Mouse (Mus musculus) olfactory bulb, adult 2 months (tissue): ENCODE measurements around the gene Gpr62. TPM values are rescaled to one million over a fixed set of nuclear protein-coding genes. Genes with fewer than 3 reads are reported as not detected.
"Not testable (repeated sequence)": the region's sequence is repeated elsewhere in the genome, so short reads cannot be mapped to it uniquely, and the experiment has no call there.

Source experiments
- H3K27ac ChIP-seq: fragments of 200-500 bp; 2 replicates; pipeline ENCODE4 v1.5.1; 2012; ENCODE audit warnings: low read depth, low read length; ENCODE audit not compliant: insufficient read depth
- H3K4me1 ChIP-seq: fragments of 200-500 bp; 2 replicates; pipeline ENCODE4 v1.6.1; 2012; ENCODE audit warnings: low read length; ENCODE audit not compliant: control insufficient read depth, insufficient read depth
- H3K4me3 ChIP-seq: fragments of 200-500 bp; 2 replicates; pipeline ENCODE4 v1.5.1; 2012; ENCODE audit warnings: mild to moderate bottlenecking, low read depth, low read length, moderate library complexity; ENCODE audit not compliant: insufficient read depth
- CTCF ChIP-seq: fragments of 200-500 bp; IDR thresholded peaks from 2 replicates; pipeline ENCODE4 v1.5.1; 2012; ENCODE audit warnings: low read depth, mild to moderate bottlenecking, low read length, moderate library complexity; ENCODE audit not compliant: insufficient read depth
- POLR2A ChIP-seq: fragments of 200-500 bp; IDR thresholded peaks from 2 replicates; pipeline ENCODE4 v1.6.1; 2012; ENCODE audit warnings: mild to moderate bottlenecking, low read depth, low read length, moderate library complexity; ENCODE audit not compliant: insufficient read depth
- WGBS: fragments of 180-500 bp; shearing (Covaris S2); methylation state at CpG from one replicate; pipeline ENCODE4 v1.1.7; 2018; 5-methylcytosine and 5-hydroxymethylcytosine counted together
- polyA plus RNA-seq: library from polyadenylated mRNA; stranded (reverse); fragments of >200 nt; gene quantifications from 2 replicates; pipeline ENCODE4 v1.2.4, GENCODE M21; 2012; ENCODE audit warnings: low replicate concordance; ENCODE audit not compliant: missing spikeins, insufficient read depth, insufficient read length

The Gpr62 gene
- not detected in 2 replicates for polyA plus RNA-seq

DNA sequence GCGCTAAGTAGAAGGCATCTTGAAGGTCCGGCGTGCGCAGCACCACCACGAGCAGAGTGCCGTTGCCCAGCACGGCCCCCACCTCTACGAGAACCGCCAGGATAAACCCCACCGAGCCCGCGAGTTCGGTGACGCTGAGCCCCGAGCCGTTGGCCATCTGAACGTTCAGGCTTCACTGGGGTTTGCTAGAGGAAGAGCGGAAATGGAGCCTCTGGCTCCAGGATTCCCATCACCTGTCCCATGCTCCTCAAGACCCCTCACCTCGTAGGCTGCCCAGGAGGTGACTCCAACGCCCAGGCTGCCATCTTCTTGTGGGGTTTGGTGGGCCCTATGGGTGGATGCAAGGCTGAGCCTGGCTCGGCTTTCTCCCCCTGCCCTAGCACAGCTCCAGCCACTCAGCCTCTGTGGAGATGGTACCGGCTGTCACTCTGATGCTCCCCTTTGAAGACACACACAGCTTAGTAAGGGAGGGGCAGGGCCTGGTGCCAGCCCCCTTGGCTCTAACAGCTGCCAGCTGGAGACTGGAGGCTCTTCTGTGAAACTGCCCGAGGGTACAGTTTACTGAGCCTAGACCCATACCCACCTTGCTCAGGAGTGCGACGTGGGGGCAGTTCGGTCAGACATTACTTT is at the start of gene Gpr62:
Gene Gpr62 (minus strand): TSS at position 368 of the 630 bp plus-strand sequence.
- Histone ChIP-seq H3K4me3 (peak within 1 kb of the TSS; percentile 77), H3K4me1 (peaks cover 14% of the 10 kb centered on the region), H3K27ac (peak within 1 kb of the TSS; percentile 93)
- TF ChIP-seq CTCF (no peak), POLR2A (no peak)
- WGBS: 19% methylated on average over 26 of the region's 26 CpGs

DNA sequence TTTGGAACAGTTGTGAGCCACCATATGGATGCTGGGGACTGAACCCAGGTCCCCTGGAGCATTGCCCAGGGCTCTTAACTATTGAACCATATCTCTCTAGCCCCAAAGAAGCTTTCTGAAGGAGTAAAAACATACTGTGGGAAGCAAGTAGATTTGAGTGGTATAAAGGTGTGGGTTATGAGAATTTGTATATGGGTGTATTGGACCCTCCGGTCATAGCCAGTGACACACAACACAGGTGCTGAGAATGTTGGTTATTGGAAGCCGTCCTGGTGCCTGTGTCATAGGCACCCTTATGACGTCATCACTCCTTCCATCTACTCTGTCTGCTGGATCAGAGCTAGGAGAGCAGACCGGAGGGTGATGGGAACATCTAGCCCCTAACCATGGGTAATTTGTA is 48.5 kb upstream of the Gpr62 start, which contains the start of gene Iqcf5:
Gene Iqcf5 (plus strand): TSS at position 301 of the 400 bp plus-strand sequence.
- H3K4me3 ChIP-seq: no peak within 1 kb of the TSS
- TF ChIP-seq POLR2A (no peak), CTCF (no peak)
- WGBS: 90% methylated on average over 4 of the region's 4 CpGs
- no peaks in the 10 kb centered on the region for H3K4me1 ChIP-seq
- no peak within 1 kb of the TSS for H3K27ac ChIP-seq

DNA sequence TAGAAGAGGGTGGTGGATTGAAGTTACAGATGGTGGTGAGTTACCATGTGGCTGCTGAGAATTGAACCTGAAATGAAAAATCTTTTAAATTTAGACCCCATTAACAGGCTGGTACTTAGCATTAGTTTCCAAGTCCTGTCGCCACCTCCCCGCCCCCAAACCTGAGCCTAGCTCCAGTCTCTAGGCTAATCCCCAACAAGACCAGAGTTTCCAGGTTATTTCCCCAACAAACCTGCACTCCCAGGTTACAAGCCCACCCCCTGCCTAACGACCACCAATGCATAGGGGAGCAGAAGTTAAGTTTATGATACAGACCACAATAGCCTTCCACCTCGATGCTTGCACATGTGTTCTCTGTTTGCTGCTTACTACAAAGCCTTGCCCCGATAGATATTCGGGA is 47.8 kb upstream of the Gpr62 start:
- no peaks in the 10 kb centered on the region for H3K4me1 ChIP-seq
- 67% methylated on average over 6 of the region's 6 CpGs for WGBS
- H3K27ac ChIP-seq: no peak overlapping the region
- no peak for TF ChIP-seq POLR2A
- H3K4me3 ChIP-seq: no peak overlapping the region

DNA sequence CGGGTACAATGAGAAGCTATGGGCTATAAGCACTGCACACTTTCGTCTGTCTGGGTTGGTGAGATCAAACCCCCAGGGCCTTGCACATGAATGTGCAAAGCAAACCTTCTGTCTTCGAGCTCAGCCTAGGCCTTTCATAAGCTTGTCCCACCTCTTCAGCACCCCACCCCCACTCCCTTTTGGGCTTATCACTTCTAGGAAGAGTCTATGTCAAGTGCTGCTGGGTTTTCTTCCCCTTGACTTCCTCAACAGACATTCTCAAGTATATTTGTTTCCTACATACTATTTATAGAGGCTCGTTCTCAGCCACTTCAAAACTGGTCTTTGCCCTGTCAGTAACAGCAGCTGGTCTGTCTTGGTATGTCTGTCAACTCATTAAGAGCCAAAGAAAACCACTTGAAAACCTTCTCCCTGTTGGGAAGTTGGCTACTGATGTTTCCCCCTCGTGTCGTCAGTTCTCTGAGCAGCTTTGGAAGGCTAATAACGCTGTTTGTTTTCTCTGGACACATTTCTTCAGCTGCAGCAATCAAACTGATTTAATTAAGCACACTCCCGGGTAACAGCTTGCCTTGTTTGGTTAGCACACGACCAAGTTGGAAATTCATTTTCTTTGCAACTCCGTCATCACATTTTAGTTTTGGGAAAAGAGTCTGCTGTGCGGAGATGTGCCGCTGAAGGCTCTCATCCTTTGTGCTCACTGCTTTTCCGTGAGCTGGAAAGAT is 47.2 kb upstream of the Gpr62 start:
- 34% methylated on average over 13 of the region's 13 CpGs for WGBS
- Histone ChIP-seq H3K27ac (no peak overlapping the region), H3K4me3 (no peak overlapping the region), H3K4me1 (no peaks in the 10 kb centered on the region)
- TF ChIP-seq CTCF (no peak), POLR2A (no peak)

DNA sequence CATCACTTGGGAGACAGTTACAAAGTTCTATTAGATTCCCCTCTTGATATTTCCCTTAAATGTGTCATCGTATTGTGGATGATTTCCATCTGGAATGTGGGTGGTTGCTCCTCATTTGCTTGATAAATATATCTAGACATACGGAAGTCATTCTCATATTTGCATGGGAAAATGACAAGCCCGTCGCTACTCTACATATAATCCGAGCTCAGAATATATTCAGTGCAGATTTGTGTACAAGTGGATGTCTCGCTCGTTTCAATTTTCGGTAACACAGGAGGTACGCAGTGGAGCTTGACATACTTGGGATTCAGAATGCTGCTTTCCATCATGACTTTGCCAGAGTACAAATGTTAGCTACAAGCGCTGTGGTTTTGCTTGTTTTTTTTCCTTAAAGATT is 43.6 kb upstream of the Gpr62 start:
- 95% methylated on average over 10 of the region's 10 CpGs for WGBS
- Histone ChIP-seq H3K4me3 (no peak overlapping the region), H3K27ac (no peak overlapping the region), H3K4me1 (no peaks in the 10 kb centered on the region)
- TF ChIP-seq POLR2A: no peak

DNA sequence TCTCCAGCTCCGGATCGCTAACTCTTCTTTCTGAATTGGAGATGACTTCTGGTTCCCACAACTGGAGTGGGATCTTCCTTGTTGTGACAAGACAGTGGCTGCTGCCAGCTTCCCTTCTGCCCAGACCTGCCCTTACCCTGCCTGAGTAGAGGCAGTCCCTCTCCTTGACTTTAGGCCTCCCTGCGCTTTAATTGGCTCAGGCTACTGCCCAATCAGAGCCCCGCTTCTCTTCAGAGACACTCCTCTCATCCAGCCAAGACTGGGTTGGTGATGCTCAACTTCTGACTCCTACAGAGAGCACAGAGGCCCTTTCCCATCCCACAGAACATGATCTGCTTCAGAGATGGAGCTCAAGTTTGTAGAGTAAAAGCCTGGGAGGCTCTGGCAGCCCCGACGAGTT is 38.5 kb upstream of the Gpr62 start:
- H3K4me3 ChIP-seq: no peak overlapping the region
- H3K4me1 ChIP-seq: no peaks in the 10 kb centered on the region
- TF ChIP-seq POLR2A (no peak), CTCF (no peak)
- H3K27ac ChIP-seq: no peak overlapping the region
- 75% methylated on average over 6 of the region's 6 CpGs for WGBS

DNA sequence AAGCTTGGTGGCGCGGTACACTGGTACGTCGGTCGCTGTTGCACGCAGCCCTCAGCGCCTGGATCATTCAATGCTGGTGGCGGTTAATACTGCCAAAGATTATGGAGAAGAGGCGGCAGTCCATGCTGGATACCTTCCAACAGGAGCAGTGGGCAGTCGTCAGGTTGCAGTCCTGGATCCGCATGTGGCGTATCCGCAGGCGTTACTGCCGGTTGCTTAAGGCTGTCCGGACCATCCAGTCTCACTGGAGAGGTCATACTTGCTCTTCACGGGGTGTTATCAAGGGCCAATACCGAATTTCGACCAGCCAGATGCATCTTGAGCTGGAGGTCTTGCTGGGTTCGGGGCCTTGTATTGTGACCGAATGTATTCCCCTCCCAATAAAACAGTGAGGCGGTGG is 36.1 kb upstream of the Gpr62 start:
- TF ChIP-seq POLR2A: no peak
- no peak for TF ChIP-seq CTCF
- Histone ChIP-seq H3K4me1 (no peaks in the 10 kb centered on the region), H3K27ac (no peak overlapping the region), H3K4me3 (no peak overlapping the region)
- 88% methylated on average over 22 of the region's 22 CpGs for WGBS

DNA sequence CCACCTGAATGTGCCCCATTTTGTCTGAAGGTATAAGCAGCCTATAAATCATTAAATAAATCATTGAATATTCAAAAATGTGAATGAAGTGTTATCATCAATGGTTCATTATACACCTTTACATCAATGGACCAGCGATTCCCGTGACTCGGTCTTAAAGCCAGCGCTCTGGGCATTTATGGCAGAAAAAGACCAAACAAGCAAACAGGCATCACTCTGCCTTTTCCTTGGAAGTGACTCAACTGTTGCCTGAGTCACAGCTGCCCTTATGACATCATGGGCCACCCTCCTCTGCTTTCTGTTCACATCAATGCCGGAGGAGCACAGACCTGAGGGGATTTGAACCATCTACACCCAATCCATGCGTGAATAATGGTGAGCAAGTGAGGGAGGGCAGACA is 33.9 kb upstream of the Gpr62 start, which contains the start of gene Iqcf1:
Gene Iqcf1 (plus strand): TSS at position 301 of the 400 bp plus-strand sequence.
- Histone ChIP-seq H3K4me1 (no peaks in the 10 kb centered on the region), H3K4me3 (no peak within 1 kb of the TSS), H3K27ac (no peak within 1 kb of the TSS)
- TF ChIP-seq CTCF (no peak), POLR2A (no peak)
- WGBS: 91% methylated on average over 6 of the region's 6 CpGs

DNA sequence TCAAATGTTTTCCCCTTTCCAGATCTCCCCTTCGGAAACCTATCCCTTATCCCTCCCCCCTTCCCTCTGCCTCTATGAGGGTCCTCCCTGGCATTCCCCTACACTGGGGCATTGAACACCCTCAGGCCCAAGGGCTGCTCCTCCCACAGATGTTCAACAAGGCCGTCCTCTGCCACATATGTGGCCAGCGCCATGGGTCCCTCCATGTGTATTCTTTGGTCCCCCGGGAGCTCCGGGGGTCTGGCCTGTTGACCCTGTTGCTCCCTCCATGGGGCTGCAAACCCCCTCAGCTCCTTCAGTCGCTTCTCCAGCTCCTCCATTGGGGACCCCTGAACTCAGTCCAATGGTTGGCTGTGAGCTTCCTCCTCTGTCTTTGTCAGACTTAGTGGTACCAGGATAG is 21.9 kb upstream of the Gpr62 start:
- not testable (repeated sequence) for H3K27ac ChIP-seq, H3K4me3 ChIP-seq, H3K4me1 ChIP-seq
- 87% methylated on average over 6 of the region's 6 CpGs for WGBS

DNA sequence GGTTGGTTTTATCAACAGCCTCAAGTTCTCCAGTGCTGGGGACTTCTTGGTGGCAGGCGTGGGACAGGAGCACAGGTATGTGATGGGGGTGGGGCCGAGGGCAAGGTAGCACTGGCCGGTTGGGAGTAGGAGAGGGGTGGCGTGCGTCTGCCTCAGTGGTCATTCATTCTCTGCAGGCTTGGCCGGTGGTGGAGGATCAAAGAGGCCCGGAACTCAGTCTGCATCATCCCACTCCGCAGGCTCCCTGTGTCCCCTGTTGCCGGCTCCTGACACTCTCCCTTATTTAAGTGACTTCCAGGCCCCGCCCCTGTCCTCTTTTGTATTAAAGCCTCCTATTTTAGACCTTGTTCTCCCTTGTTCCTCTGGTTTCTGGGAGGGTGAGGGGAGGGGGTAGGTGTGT is 19.3 kb upstream of the Gpr62 start:
- TF ChIP-seq CTCF (no peak), POLR2A (no peak)
- 74% methylated on average over 10 of the region's 10 CpGs for WGBS
- no peak overlapping the region for H3K27ac ChIP-seq
- no peak overlapping the region for H3K4me3 ChIP-seq
- 0 out of 2 replicates have a peak, but pooled peaks cover 2% of the 10 kb centered on the region for H3K4me1 ChIP-seq
